Mouse (Mus musculus) olfactory bulb, adult 2 months (tissue): ENCODE data around the gene Prr30.

Experiments
- CTCF ChIP-seq: fragments of 200-500 bp; IDR thresholded peaks from 2 replicates; pipeline ENCODE4 v1.5.1; 2012; ENCODE audit warnings: low read depth, mild to moderate bottlenecking, low read length, moderate library complexity; ENCODE audit not compliant: insufficient read depth
- POLR2A ChIP-seq: fragments of 200-500 bp; IDR thresholded peaks from 2 replicates; pipeline ENCODE4 v1.6.1; 2012; ENCODE audit warnings: mild to moderate bottlenecking, low read depth, low read length, moderate library complexity; ENCODE audit not compliant: insufficient read depth

DNA sequence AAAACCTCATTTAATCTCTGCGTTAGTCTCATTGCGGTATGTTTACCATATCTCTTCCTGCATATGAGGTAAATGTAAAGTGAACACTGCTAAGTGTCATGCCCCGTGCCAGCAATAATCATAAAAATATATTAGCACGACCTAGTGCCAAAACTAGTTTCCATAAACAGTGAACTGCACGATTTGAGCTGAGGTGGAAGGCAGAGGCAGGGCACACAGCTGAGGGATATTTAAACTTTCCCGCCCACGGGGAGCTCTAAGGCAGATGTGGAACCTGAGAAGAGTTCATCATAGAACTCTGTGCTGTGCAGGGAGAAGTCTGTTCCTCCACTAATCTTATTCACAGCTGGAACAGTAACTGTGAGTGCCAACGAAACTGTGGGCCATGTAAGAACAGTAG lies 22.2 kb upstream of the Prr30 start:
- TF ChIP-seq CTCF (no peak), POLR2A (no peak)
